Mouse (Mus musculus) heart, embryonic 10.5 days (tissue): ENCODE results near the gene Vps33a. TPM values are rescaled to one million over a fixed set of nuclear protein-coding genes. Genes with fewer than 3 reads are reported as not detected.

Experiments used
- DNase-seq: peaks from one replicate; pipeline ENCODE4 v3.0.0-alpha.2; 2017; ENCODE audit warnings: low spot score
- H3K27ac ChIP-seq: fragments of 300-500 bp; sonication (generic); 2 replicates; pipeline ENCODE4 v1.5.1; 2016; ENCODE audit warnings: mild to moderate bottlenecking
- H3K27me3 ChIP-seq: fragments of 300-500 bp; sonication (generic); 2 replicates; pipeline ENCODE4 v1.6.1; 2016; ENCODE audit warnings: mild to moderate bottlenecking; ENCODE audit not compliant: poor library complexity, insufficient read depth, severe bottlenecking
- H3K36me3 ChIP-seq: fragments of 300-500 bp; sonication (generic); 2 replicates; pipeline ENCODE4 v1.6.1; 2016; ENCODE audit warnings: mild to moderate bottlenecking, moderate library complexity
- H3K4me1 ChIP-seq: fragments of 300-500 bp; sonication (generic); 2 replicates; pipeline ENCODE4 v1.6.1; 2016; ENCODE audit warnings: mild to moderate bottlenecking
- H3K4me3 ChIP-seq: fragments of 300-500 bp; sonication (generic); 2 replicates; pipeline ENCODE4 v1.5.1; 2016; ENCODE audit warnings: mild to moderate bottlenecking, moderate library complexity
- H3K9me3 ChIP-seq: fragments of 300-500 bp; sonication (generic); 2 replicates; pipeline ENCODE4 v1.6.1; 2016; ENCODE audit warnings: mild to moderate bottlenecking, moderate library complexity
- WGBS: fragments of 180-500 bp; shearing (Covaris S2); methylation state at CpG from one replicate; pipeline ENCODE4 v1.1.7; 2016; 5-methylcytosine and 5-hydroxymethylcytosine counted together
- microRNA-seq: library from miRNA; unstranded; fragments of <30 nt; microRNA quantifications from one replicate; pipeline ENCODE4, GENCODE M21; 2017
- polyA plus RNA-seq: library from polyadenylated mRNA; unstranded; fragments of >200 nt; fragmentation: Nextera tagmentation; extraction: Ambion mirVana; gene quantifications from 2 replicates; pipeline ENCODE4 v1.2.1, GENCODE M21; 2016

The Vps33a gene
- polyA plus RNA-seq, 1 experiment from 2014 or later: 23.5 TPM

GRCm38 (mm10) chr5:123487659-123488395, 85.0 kb downstream of the Vps33a start:
- no peak overlapping the region for H3K27ac ChIP-seq
- DNase-seq: no peak
- H3K36me3 ChIP-seq: no peaks in the 10 kb centered on the region
- H3K4me1 ChIP-seq: peaks cover 11% of the 10 kb centered on the region
- no peak overlapping the region for H3K4me3 ChIP-seq
- WGBS: 75% methylated on average over 11 of the region's 11 CpGs
- H3K27me3 ChIP-seq: peaks cover 5% of the 10 kb centered on the region; the same call in 1 of the 2 replicates
- H3K9me3 ChIP-seq: no peaks in the 10 kb centered on the region

Small RNAs within 50 kb of the gene (microRNA-seq; reads per million reads assigned to microRNA genes)
- gene Mir7647: not detected

Other genes starting within 250 kb of the Vps33a start
- 16.3 and 21.9 TPM in 2 replicates for gene Bcl7a, start 229.2 kb downstream of the Vps33a start, polyA plus RNA-seq
- gene Mlxip, start 178.2 kb downstream of the Vps33a start, polyA plus RNA-seq: 13.1 and 17.0 TPM in 2 replicates
- not detected in 2 replicates for gene Lrrc43, start 83.7 kb downstream of the Vps33a start, polyA plus RNA-seq
- not detected in 2 replicates for gene Il31, start 83.5 kb downstream of the Vps33a start, polyA plus RNA-seq
- gene B3gnt4, start 62.6 kb downstream of the Vps33a start, polyA plus RNA-seq: 0.15 and 0.48 TPM in 2 replicates
- 112 and 113 TPM in 2 replicates for gene Diablo, start 48.9 kb downstream of the Vps33a start, polyA plus RNA-seq
- 0.19 TPM in 1 of 2 replicates, not detected in the other for gene Gm49027, start 47.5 kb downstream of the Vps33a start, polyA plus RNA-seq
- 49.1 and 56.0 TPM in 2 replicates for gene Clip1, start 111.6 kb upstream of the Vps33a start, polyA plus RNA-seq
- gene Zcchc8, start 148.1 kb upstream of the Vps33a start, polyA plus RNA-seq: 74.5 and 77.0 TPM in 2 replicates
- 85.7 and 102 TPM in 2 replicates for gene Rsrc2, start 176.4 kb upstream of the Vps33a start, polyA plus RNA-seq
- 27.0 and 27.3 TPM in 2 replicates for gene Kntc1, start 176.7 kb upstream of the Vps33a start, polyA plus RNA-seq